Mouse (Mus musculus) spleen, adult 2 months (tissue): ENCODE measurements around the gene Slc9a3. TPM values are rescaled to one million over a fixed set of nuclear protein-coding genes. Genes with fewer than 3 reads are reported as not detected.
A peak's percentile ranks its signal among the peaks of the same experiment; 100 is the strongest.

Source experiments
- DNase-seq, 2 experiments: peaks; one replicate each; pipeline versions ENCODE4 v3.0.0 to v3.0.0-alpha.2; 2012 to 2021; ENCODE audit warnings: low spot score in 2 of 2, low read depth in 1 of 2
- H3K27ac ChIP-seq: fragments of 200-500 bp; 2 replicates; pipeline ENCODE4 v1.5.1; 2012; ENCODE audit warnings: low read length, inconsistent platforms; ENCODE audit not compliant: insufficient read depth
- H3K27me3 ChIP-seq: fragments of 200-500 bp; 2 replicates; pipeline ENCODE4 v1.6.1; 2012; ENCODE audit warnings: mild to moderate bottlenecking, moderate library complexity, low read length, inconsistent platforms; ENCODE audit not compliant: control insufficient read depth, insufficient read depth
- H3K36me3 ChIP-seq: fragments of 200-500 bp; 2 replicates; pipeline ENCODE4 v1.6.1; 2012; ENCODE audit warnings: mild to moderate bottlenecking, low read length, inconsistent platforms; ENCODE audit not compliant: control insufficient read depth, insufficient read depth
- H3K4me1 ChIP-seq: fragments of 200-500 bp; 2 replicates; pipeline ENCODE4 v1.6.1; 2011; ENCODE audit warnings: inconsistent platforms; ENCODE audit not compliant: control insufficient read depth, insufficient read depth, insufficient read length
- H3K4me3 ChIP-seq: fragments of 200-500 bp; 2 replicates; pipeline ENCODE4 v1.5.1; 2011; ENCODE audit warnings: mild to moderate bottlenecking, inconsistent platforms; ENCODE audit not compliant: insufficient read depth, insufficient read length; ENCODE audit errors: extremely low read depth
- CTCF ChIP-seq: fragments of 200-500 bp; IDR thresholded peaks from 2 replicates; pipeline ENCODE4 v1.5.1; 2011; ENCODE audit warnings: mild to moderate bottlenecking, inconsistent platforms; ENCODE audit not compliant: insufficient read depth, insufficient read length, insufficient replicate concordance; ENCODE audit errors: extremely low read depth
- POLR2A ChIP-seq: fragments of 200-500 bp; IDR thresholded peaks from 2 replicates; pipeline ENCODE4 v1.6.1; 2011; ENCODE audit warnings: low read depth, low read length, inconsistent platforms
- WGBS: fragments of 180-500 bp; shearing (Covaris S2); methylation state at CpG from one replicate; pipeline ENCODE4 v1.1.7; 2018; 5-methylcytosine and 5-hydroxymethylcytosine counted together
- polyA plus RNA-seq: library from polyadenylated mRNA; depleted of rRNA; stranded (reverse); fragments of >200 nt; gene quantifications from 2 replicates; pipeline ENCODE4 v1.2.3, GENCODE M21; 2012; rRNA removed

Gene Slc9a3
- 0.01 TPM in 1 of 2 replicates, not detected in the other for polyA plus RNA-seq

GRCm38 (mm10) chr13:74121141-74121602 lies at the start of gene Slc9a3:
Gene Slc9a3 (plus strand): TSS chr13:74121457.
- 4% methylated on average over 35 of the region's 35 CpGs for WGBS
- H3K4me3 ChIP-seq, result no peak within 1 kb of the TSS
- no peaks in the 10 kb centered on the region for H3K36me3 ChIP-seq
- no peaks in the 10 kb centered on the region for H3K4me1 ChIP-seq
- peaks cover 3% of the 10 kb centered on the region; the same call in 1 of the 2 replicates for H3K27me3 ChIP-seq
- no peak for DNase-seq
- H3K27ac ChIP-seq, result no peak within 1 kb of the TSS
- TF ChIP-seq POLR2A (no peak), CTCF (no peak)

DNA sequence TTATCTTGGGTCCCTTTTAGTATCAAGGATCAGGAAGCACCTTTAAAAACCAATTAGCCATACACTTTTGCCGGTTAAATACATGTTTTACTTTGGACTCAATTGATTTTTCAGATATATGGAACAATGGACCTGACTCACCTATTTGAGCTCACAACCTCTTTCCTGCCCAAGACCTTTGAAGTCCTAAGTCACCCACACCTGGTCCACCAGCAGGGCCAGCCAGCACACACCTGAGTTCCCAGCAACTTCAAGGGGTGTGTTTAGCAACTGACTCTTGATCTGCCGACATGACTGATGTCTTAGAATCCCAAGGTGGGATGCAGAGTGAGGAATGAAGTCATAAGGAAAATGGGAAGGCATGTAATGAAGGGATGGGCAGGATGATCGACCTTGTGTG lies 49.5 kb upstream of the Slc9a3 start:
- 75% methylated on average over 3 of the region's 3 CpGs for WGBS
- H3K27ac ChIP-seq, result no peak overlapping the region
- H3K27me3 ChIP-seq, result peaks cover 2% of the 10 kb centered on the region; the same call in 1 of the 2 replicates
- H3K4me3 ChIP-seq, result no peak overlapping the region
- DNase-seq, result no peak
- no peaks in the 10 kb centered on the region for H3K4me1 ChIP-seq
- no peaks in the 10 kb centered on the region for H3K36me3 ChIP-seq
- TF ChIP-seq CTCF, result no peak
- no peak for TF ChIP-seq POLR2A

DNA sequence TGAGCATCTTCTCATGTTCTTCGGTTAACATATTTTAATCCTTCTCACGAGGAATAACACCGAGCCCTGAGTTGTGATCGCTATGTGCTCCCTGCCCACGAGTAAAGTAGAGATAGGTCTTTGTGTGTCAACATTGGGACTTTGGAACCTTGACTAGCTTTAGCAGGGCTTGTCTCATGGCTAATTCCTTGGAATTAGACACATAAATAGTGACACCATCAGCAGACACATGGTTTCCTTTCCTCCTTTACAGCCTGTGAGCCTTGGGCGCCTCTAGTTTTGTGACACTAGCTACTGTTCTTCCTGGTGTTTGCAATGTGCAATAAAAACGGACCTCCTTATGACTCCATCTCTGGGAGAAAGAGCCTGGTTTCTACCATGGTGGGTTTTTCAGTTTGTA lies 47.9 kb upstream of the Slc9a3 start:
- no peaks in the 10 kb centered on the region for H3K4me1 ChIP-seq
- peaks cover 2% of the 10 kb centered on the region; the same call in 1 of the 2 replicates for H3K27me3 ChIP-seq
- 87% methylated on average over 7 of the region's 7 CpGs for WGBS
- H3K36me3 ChIP-seq, result no peaks in the 10 kb centered on the region
- H3K4me3 ChIP-seq, result no peak overlapping the region
- TF ChIP-seq CTCF (no peak), POLR2A (no peak)
- no peak for DNase-seq
- H3K27ac ChIP-seq, result no peak overlapping the region

DNA sequence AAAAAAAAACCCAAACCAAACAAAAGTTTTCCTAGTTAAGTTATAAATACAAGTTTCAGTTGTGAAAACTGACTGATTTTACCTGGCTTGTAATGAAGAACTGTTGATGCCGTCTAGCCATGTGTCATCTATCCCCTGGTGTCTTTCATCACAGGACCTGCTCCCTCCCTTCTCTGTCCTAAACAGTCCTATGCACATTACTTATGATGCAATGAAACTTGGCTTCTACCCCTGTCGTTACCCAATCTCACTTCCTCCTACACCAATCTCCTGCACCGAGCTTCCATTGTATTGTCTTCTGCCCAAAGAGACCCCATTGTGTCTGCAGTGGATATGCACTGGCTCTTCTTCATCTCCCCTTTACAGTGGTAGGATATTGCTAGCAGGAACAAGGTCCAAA lies 31.0 kb upstream of the Slc9a3 start:
- WGBS, result 33% methylated on average over 3 of the region's 3 CpGs
- DNase-seq, result no peak
- Histone ChIP-seq H3K4me1 (no peaks in the 10 kb centered on the region), H3K27me3 (no peaks in the 10 kb centered on the region), H3K27ac (no peak overlapping the region), H3K4me3 (no peak overlapping the region), H3K36me3 (no peaks in the 10 kb centered on the region)
- TF ChIP-seq CTCF, result no peak
- no peak for TF ChIP-seq POLR2A

DNA sequence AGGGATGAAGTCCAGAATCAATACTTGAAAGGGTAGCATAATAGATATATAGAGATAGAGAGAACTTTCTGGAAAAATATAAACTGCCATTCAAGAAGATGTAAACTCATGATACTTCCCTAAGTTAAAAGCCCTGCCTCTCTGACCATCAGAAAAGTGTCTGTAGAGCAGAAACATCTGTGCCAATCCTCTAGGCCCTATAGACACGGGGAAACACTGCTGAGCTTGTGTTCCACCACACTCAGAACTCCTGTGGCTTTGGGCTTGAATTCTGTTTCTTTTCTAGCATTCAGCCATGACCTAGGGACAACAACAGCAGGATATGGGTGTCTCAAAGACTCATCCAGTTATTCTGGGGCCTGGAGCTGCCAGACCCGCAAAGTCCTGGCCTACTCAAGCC lies 25.3 kb upstream of the Slc9a3 start:
- Histone ChIP-seq H3K36me3 (no peaks in the 10 kb centered on the region), H3K4me1 (no peaks in the 10 kb centered on the region), H3K27ac (no peak overlapping the region), H3K27me3 (no peaks in the 10 kb centered on the region), H3K4me3 (no peak overlapping the region)
- TF ChIP-seq POLR2A (no peak), CTCF (no peak)
- no peak for DNase-seq
- WGBS, result 69% methylated on average over 2 of the region's 2 CpGs

GRCm38 (mm10) chr13:74096715-74097363 lies 24.4 kb upstream of the Slc9a3 start:
- H3K27ac ChIP-seq, result no peak overlapping the region
- no peaks in the 10 kb centered on the region for H3K27me3 ChIP-seq
- H3K4me1 ChIP-seq, result no peaks in the 10 kb centered on the region
- TF ChIP-seq CTCF (peak; percentile 49; the same call in 1 of the 2 replicates), POLR2A (no peak)
- WGBS, result 34% methylated on average over 2 of the region's 2 CpGs
- no peaks in the 10 kb centered on the region for H3K36me3 ChIP-seq
- no peak overlapping the region for H3K4me3 ChIP-seq
- DNase-seq, result peak in 1 of 2 experiments; percentile 22

GRCm38 (mm10) chr13:74098913-74099312 lies 22.3 kb upstream of the Slc9a3 start:
- Histone ChIP-seq H3K4me1 (no peaks in the 10 kb centered on the region), H3K4me3 (no peak overlapping the region), H3K27me3 (no peaks in the 10 kb centered on the region), H3K27ac (no peak overlapping the region), H3K36me3 (no peaks in the 10 kb centered on the region)
- TF ChIP-seq CTCF (no peak), POLR2A (no peak)
- 78% methylated on average over 6 of the region's 6 CpGs for WGBS
- no peak for DNase-seq
